Mouse (Mus musculus): ENCODE measurements around the gene Hoxa6. TPM values are rescaled to one million over a fixed set of nuclear protein-coding genes. Genes with fewer than 3 reads are reported as not detected.

Gene Hoxa6
- 1 to 10 TPM in 1 of 26 experiments, not detected in 25; 1.4 TPM for total RNA-seq (2018; cell fraction: chromatin; rRNA removed)
- total RNA-seq (2018; cell fraction: cytosol; rRNA removed) = not detected
- total RNA-seq (2018; cell fraction: nucleus; rRNA removed) = not detected
- polyA plus RNA-seq (2018) = not detected in 3 replicates

GRCm38 (mm10) chr6:52208072-52208867 is at the start of gene Hoxa6:
TSS of gene Hoxa6 (minus strand) at chr6:52208722.
- no peak within 1 kb of the TSS for H3K4me3 ChIP-seq (ENCODE audit: inconsistent target)

GRCm38 (mm10) chr6:52256956-52257355 is 48.4 kb upstream of the Hoxa6 start:
- 0% methylated on average over 6 of the region's 6 CpGs for WGBS (ENCODE audit: missing documents)
- Histone ChIP-seq H3K4me3 (ENCODE audit: inconsistent target) (no peak overlapping the region), H3K36me3 (ENCODE audit: inconsistent target) (no peaks in the 10 kb centered on the region), H3K79me2 (ENCODE audit: inconsistent target) (no peaks in the 10 kb centered on the region), H3K27ac (no peak overlapping the region)

More at GRCm38 (mm10) chr6:52208072-52208867, at the start of gene Hoxa6:
- H3K79me2 ChIP-seq (ENCODE audit: inconsistent target) = no peaks in the 10 kb centered on the region
- WGBS (ENCODE audit: missing documents) = 34% methylated on average over 47 of the region's 47 CpGs
- H3K36me3 ChIP-seq (ENCODE audit: inconsistent target) = no peaks in the 10 kb centered on the region
- H3K27ac ChIP-seq = no peak within 1 kb of the TSS

GRCm38 (mm10) chr6:52253511-52254500 is 45.3 kb upstream of the Hoxa6 start:
- Histone ChIP-seq H3K36me3 (ENCODE audit: inconsistent target) (no peaks in the 10 kb centered on the region), H3K79me2 (ENCODE audit: inconsistent target) (no peaks in the 10 kb centered on the region), H3K27ac (no peak overlapping the region), H3K4me3 (ENCODE audit: inconsistent target) (no peak overlapping the region)
- WGBS (ENCODE audit: missing documents) = 4% methylated on average over 58 of the region's 59 CpGs

GRCm38 (mm10) chr6:52252775-52253376 is 44.4 kb upstream of the Hoxa6 start:
- WGBS (ENCODE audit: missing documents) = 5% methylated on average over 35 of the region's 35 CpGs
- no peak overlapping the region for H3K4me3 ChIP-seq (ENCODE audit: inconsistent target)
- H3K36me3 ChIP-seq (ENCODE audit: inconsistent target) = no peaks in the 10 kb centered on the region
- H3K27ac ChIP-seq = no peak overlapping the region
- no peaks in the 10 kb centered on the region for H3K79me2 ChIP-seq (ENCODE audit: inconsistent target)

- H3K27ac ChIP-seq = no peak overlapping the region
- no peaks in the 10 kb centered on the region for H3K79me2 ChIP-seq (ENCODE audit: inconsistent target)
- 16% methylated on average over 24 of the region's 24 CpGs for WGBS (ENCODE audit: missing documents)
- no peaks in the 10 kb centered on the region for H3K36me3 ChIP-seq (ENCODE audit: inconsistent target)
- no peak overlapping the region for H3K4me3 ChIP-seq (ENCODE audit: inconsistent target)
These were observed 43.7 kb upstream of the Hoxa6 start for GRCm38 (mm10) chr6:52252016-52252774.

- Histone ChIP-seq H3K79me2 (ENCODE audit: inconsistent target) (no peaks in the 10 kb centered on the region), H3K4me3 (ENCODE audit: inconsistent target) (no peak overlapping the region), H3K27ac (no peak overlapping the region), H3K36me3 (ENCODE audit: inconsistent target) (no peaks in the 10 kb centered on the region)
- WGBS (ENCODE audit: missing documents) = 5% methylated on average over 7 of the region's 7 CpGs
These were observed 42.8 kb upstream of the Hoxa6 start for GRCm38 (mm10) chr6:52251177-52251879.

GRCm38 (mm10) chr6:52249826-52250225 is 41.3 kb upstream of the Hoxa6 start:
- 37% methylated on average over 4 of the region's 4 CpGs for WGBS (ENCODE audit: missing documents)

GRCm38 (mm10) chr6:52249415-52249738 is 40.9 kb upstream of the Hoxa6 start:
- H3K36me3 ChIP-seq (ENCODE audit: inconsistent target) = no peaks in the 10 kb centered on the region
- 5% methylated on average over 16 of the region's 16 CpGs for WGBS (ENCODE audit: missing documents)
- H3K4me3 ChIP-seq (ENCODE audit: inconsistent target) = no peak overlapping the region
- no peaks in the 10 kb centered on the region for H3K79me2 ChIP-seq (ENCODE audit: inconsistent target)
- no peak overlapping the region for H3K27ac ChIP-seq

More at GRCm38 (mm10) chr6:52249826-52250225, 41.3 kb upstream of the Hoxa6 start:
- H3K79me2 ChIP-seq (ENCODE audit: inconsistent target) = no peaks in the 10 kb centered on the region
- no peak overlapping the region for H3K27ac ChIP-seq
- H3K4me3 ChIP-seq (ENCODE audit: inconsistent target) = no peak overlapping the region
- no peaks in the 10 kb centered on the region for H3K36me3 ChIP-seq (ENCODE audit: inconsistent target)

GRCm38 (mm10) chr6:52248638-52249414 is 40.3 kb upstream of the Hoxa6 start:
- Histone ChIP-seq H3K36me3 (ENCODE audit: inconsistent target) (no peaks in the 10 kb centered on the region), H3K79me2 (ENCODE audit: inconsistent target) (no peaks in the 10 kb centered on the region), H3K27ac (no peak overlapping the region), H3K4me3 (ENCODE audit: inconsistent target) (no peak overlapping the region)
- 9% methylated on average over 27 of the region's 27 CpGs for WGBS (ENCODE audit: missing documents)

- 8% methylated on average over 22 of the region's 23 CpGs for WGBS (ENCODE audit: missing documents)
- no peak overlapping the region for H3K27ac ChIP-seq
These were observed 39.5 kb upstream of the Hoxa6 start for GRCm38 (mm10) chr6:52247766-52248637.

GRCm38 (mm10) chr6:52246916-52247315 is 38.4 kb upstream of the Hoxa6 start:
- Histone ChIP-seq H3K36me3 (ENCODE audit: inconsistent target) (no peaks in the 10 kb centered on the region), H3K79me2 (ENCODE audit: inconsistent target) (no peaks in the 10 kb centered on the region), H3K4me3 (ENCODE audit: inconsistent target) (no peak overlapping the region), H3K27ac (no peak overlapping the region)
- WGBS (ENCODE audit: missing documents) = 10% methylated on average over 3 of the region's 3 CpGs

More at GRCm38 (mm10) chr6:52247766-52248637, 39.5 kb upstream of the Hoxa6 start:
- H3K36me3 ChIP-seq (ENCODE audit: inconsistent target) = no peaks in the 10 kb centered on the region
- H3K79me2 ChIP-seq (ENCODE audit: inconsistent target) = no peaks in the 10 kb centered on the region
- no peak overlapping the region for H3K4me3 ChIP-seq (ENCODE audit: inconsistent target)

- Histone ChIP-seq H3K27ac (no peak overlapping the region), H3K36me3 (ENCODE audit: inconsistent target) (no peaks in the 10 kb centered on the region), H3K79me2 (ENCODE audit: inconsistent target) (no peaks in the 10 kb centered on the region), H3K4me3 (ENCODE audit: inconsistent target) (no peak overlapping the region)
- under 1% methylated on average over 26 of the region's 26 CpGs for WGBS (ENCODE audit: missing documents)
These were observed 37.9 kb upstream of the Hoxa6 start for GRCm38 (mm10) chr6:52246403-52246803.
